Mouse (Mus musculus) MEL (cell line): ENCODE results near the gene Pla1a. TPM values are rescaled to one million over a fixed set of nuclear protein-coding genes. Genes with fewer than 3 reads are reported as not detected.

Experiments
- DNase-seq: peaks from one replicate; pipeline ENCODE4 v3.0.0; 2011; ENCODE audit warnings: low read depth, low spot score
- H3K27ac ChIP-seq: 2 replicates; pipeline ENCODE4 v1.5.1; 2012; ENCODE audit warnings: low read depth, mild to moderate bottlenecking, control low read depth, low read length, moderate library complexity; ENCODE audit not compliant: control insufficient read depth
- H3K27me3 ChIP-seq, 2 experiments: fragments of 150-350 bp in 1 of 2; sonication (generic) in 1 of 2; 2 replicates each; pipeline ENCODE4 v1.6.1; 2012; ENCODE audit warnings: low read length in 2 of 2, mild to moderate bottlenecking in 2 of 2, improper control_type of control experiment in 1 of 2, moderate library complexity in 1 of 2; ENCODE audit not compliant: insufficient read depth in 2 of 2, control insufficient read depth in 1 of 2
- H3K36me3 ChIP-seq, 2 experiments: 2 replicates each; pipeline ENCODE4 v1.6.1; 2012 to 2014; ENCODE audit warnings: low read length in 2 of 2, improper control_type of control experiment in 1 of 2, inconsistent platforms in 1 of 2, mild to moderate bottlenecking in 1 of 2; ENCODE audit not compliant: insufficient read depth in 2 of 2, control insufficient read depth in 1 of 2
- H3K4me1 ChIP-seq, 2 experiments: fragments of 150-350 bp in 1 of 2; sonication (generic) in 1 of 2; 2 replicates each; pipeline ENCODE4 v1.6.1; 2012; ENCODE audit warnings: low read length in 2 of 2, improper control_type of control experiment in 1 of 2, mild to moderate bottlenecking in 1 of 2; ENCODE audit not compliant: insufficient read depth in 2 of 2, control insufficient read depth in 1 of 2
- H3K4me3 ChIP-seq, 2 experiments: fragments of 150-350 bp in 1 of 2; sonication (generic) in 1 of 2; 2 replicates each; pipeline ENCODE4 v1.5.1; 2012; ENCODE audit warnings: low read depth in 2 of 2, low read length in 2 of 2, mild to moderate bottlenecking in 2 of 2, moderate library complexity in 2 of 2, control low read depth in 1 of 2, improper control_type of control experiment in 1 of 2; ENCODE audit not compliant: control insufficient read depth in 1 of 2, insufficient read depth in 1 of 2
- H3K79me2 ChIP-seq: 2 replicates; pipeline ENCODE4 v1.6.1; 2012; ENCODE audit warnings: mild to moderate bottlenecking, low read length, moderate library complexity; ENCODE audit not compliant: control insufficient read depth, poor library complexity, insufficient read depth
- H3K9ac ChIP-seq: 2 replicates; pipeline ENCODE4 v1.6.1; 2012; ENCODE audit warnings: low read depth, mild to moderate bottlenecking, control low read depth, low read length, moderate library complexity; ENCODE audit not compliant: control insufficient read depth, poor library complexity, severe bottlenecking
- H3K9me3 ChIP-seq: fragments of 150-350 bp; sonication (generic); replicated peaks from 2 replicates; pipeline ENCODE4 v1.6.1; 2012; ENCODE audit warnings: mild to moderate bottlenecking, low read length, improper control_type of control experiment, moderate library complexity; ENCODE audit not compliant: insufficient read depth
- EP300 ChIP-seq, 2 experiments: IDR thresholded peaks; 2 replicates each; pipeline ENCODE4 v1.6.1; 2011; ENCODE audit warnings: improper control_type of control experiment in 2 of 2, low read length in 2 of 2, low read depth in 1 of 2, mild to moderate bottlenecking in 1 of 2
- ETS1 ChIP-seq: IDR thresholded peaks from 2 replicates; pipeline ENCODE4 v1.6.1; 2012; ENCODE audit warnings: low read depth, mild to moderate bottlenecking, inconsistent platforms, low read length, improper control_type of control experiment, moderate library complexity
- JUND ChIP-seq: IDR thresholded peaks from 2 replicates; pipeline ENCODE4 v1.6.1; 2011; ENCODE audit warnings: low read depth, mild to moderate bottlenecking, improper control_type of control experiment, low read length
- MEF2A ChIP-seq: IDR thresholded peaks from 2 replicates; pipeline ENCODE4 v1.6.1; 2014; ENCODE audit warnings: low read depth, mild to moderate bottlenecking, inconsistent platforms, low read length, improper control_type of control experiment; ENCODE audit not compliant: poor library complexity, insufficient replicate concordance, severe bottlenecking; ENCODE audit errors: extremely low read depth
- MYC ChIP-seq: IDR thresholded peaks from 2 replicates; pipeline ENCODE4 v1.6.1; 2011; ENCODE audit warnings: low read depth, mild to moderate bottlenecking, low read length, improper control_type of control experiment, moderate library complexity
- POLR2A ChIP-seq, 2 experiments: IDR thresholded peaks; 2 replicates each; pipeline ENCODE4 v1.6.1; 2011 to 2012; ENCODE audit warnings: low read length in 2 of 2, mild to moderate bottlenecking in 2 of 2, control low read depth in 1 of 2, improper control_type of control experiment in 1 of 2, low read depth in 1 of 2, moderate library complexity in 1 of 2; ENCODE audit not compliant: control insufficient read depth in 1 of 2, insufficient read depth in 1 of 2, poor library complexity in 1 of 2
- RCOR1 ChIP-seq: IDR thresholded peaks from 2 replicates; pipeline ENCODE4 v1.6.1; 2012; ENCODE audit warnings: low read depth, mild to moderate bottlenecking, inconsistent platforms, low read length, improper control_type of control experiment
- SIN3A ChIP-seq: IDR thresholded peaks from 2 replicates; pipeline ENCODE4 v1.6.1; 2012; ENCODE audit warnings: low read length, improper control_type of control experiment, inconsistent platforms
- TAL1 ChIP-seq: IDR thresholded peaks from 2 replicates; pipeline ENCODE4 v1.6.1; 2012; ENCODE audit warnings: mild to moderate bottlenecking, inconsistent platforms, low read length, moderate library complexity, mixed read lengths
- TBP ChIP-seq: IDR thresholded peaks from 2 replicates; pipeline ENCODE4 v1.8.0; 2011; ENCODE audit warnings: low read depth, low read length, improper control_type of control experiment
- USF2 ChIP-seq, 2 experiments: IDR thresholded peaks; 2 replicates each; pipeline ENCODE4 v1.6.1; 2011 to 2012; ENCODE audit warnings: improper control_type of control experiment in 2 of 2, low read length in 2 of 2, borderline replicate concordance in 1 of 2, inconsistent platforms in 1 of 2, low read depth in 1 of 2, mild to moderate bottlenecking in 1 of 2; ENCODE audit not compliant: insufficient read depth in 1 of 2
- ZC3H11A ChIP-seq: IDR thresholded peaks from 2 replicates; pipeline ENCODE4 v1.6.1; 2012; ENCODE audit warnings: low read depth, mild to moderate bottlenecking, inconsistent platforms, low read length, improper control_type of control experiment
- ZMIZ1 ChIP-seq: IDR thresholded peaks from 2 replicates; pipeline ENCODE4 v1.6.1; 2012; ENCODE audit warnings: low read depth, mild to moderate bottlenecking, inconsistent platforms, low read length, improper control_type of control experiment, moderate library complexity
- ZNF384 ChIP-seq: IDR thresholded peaks from 2 replicates; pipeline ENCODE4 v1.6.1; 2012; ENCODE audit warnings: low read depth, mild to moderate bottlenecking, inconsistent platforms, low read length, improper control_type of control experiment
- polyA plus RNA-seq, 2 experiments: library from polyadenylated mRNA; stranded (reverse) in 1 of 2; unstranded in 1 of 2; fragments of >175 nt in 1 of 2; fragments of >200 nt in 1 of 2; gene quantifications; 2 replicates each; pipeline versions ENCODE4 v1.2.1 to v1.2.4; 2012; ENCODE audit warnings: low replicate concordance in 2 of 2, low read depth in 1 of 2; ENCODE audit not compliant: insufficient read length in 2 of 2, insufficient read depth in 1 of 2, missing spikeins in 1 of 2
- total RNA-seq: library from RNA; depleted of rRNA; stranded (reverse); fragments of 300-350 nt; gene quantifications from 2 replicates; pipeline ENCODE4 v1.2.3, GENCODE M21; 2012

Gene Pla1a
- total and polyA plus RNA-seq, 3 experiments = 0.04 TPM; not detected in 2

GRCm38 (mm10) chr16:38458600-38459280 is 25.8 kb upstream of the Pla1a start:
- no peak for DNase-seq
- Histone ChIP-seq H3K27me3 (no peaks in the 10 kb centered on the region), H3K4me3 (no peak overlapping the region), H3K9me3 (no peaks in the 10 kb centered on the region), H3K27ac (no peak overlapping the region), H3K36me3 (peaks cover 0 to 15% of the 10 kb centered on the region in 2 experiments; a peak in 2 of 4 replicates), H3K9ac (no peak overlapping the region), H3K79me2 (no peaks in the 10 kb centered on the region), H3K4me1 (peaks cover 0 to 16% of the 10 kb centered on the region in 2 experiments; a peak in 3 of 4 replicates)
- TF ChIP-seq POLR2A (IDR thresholded peaks at IDR 0.05; ENCODE audit: control insufficient read depth in 1 of 2, insufficient read depth in 1 of 2, low read depth in 1 of 2, low read length in 2 of 2, poor library complexity in 1 of 2) = no peak
- TF ChIP-seq ZC3H11A = no peak
- TF ChIP-seq TAL1 = no peak
- TF ChIP-seq RCOR1 = no peak
- TF ChIP-seq ETS1 = no peak

- peaks cover 0 to 17% of the 10 kb centered on the region in 2 experiments; a peak in 2 of 4 replicates for H3K36me3 ChIP-seq
- peak overlapping the region; percentile 5; the same call in 1 of the 2 replicates for H3K9ac ChIP-seq
- no peaks in the 10 kb centered on the region for H3K27me3 ChIP-seq
- peak in 1 of 2 experiments; percentile 19; a peak in 2 of 4 replicates for TF ChIP-seq EP300 (IDR thresholded peaks at IDR 0.05; ENCODE audit: low read depth in 1 of 2, low read length in 2 of 2)
- no peak for TF ChIP-seq MYC
- TF ChIP-seq, all 39 proteins: peak for 1
- Histone ChIP-seq H3K4me1 (peaks cover 3 to 17% of the 10 kb centered on the region in 2 experiments), H3K27ac (0 out of 2 replicates have a peak overlapping the region, but pooled peaks have one; percentile 7), H3K79me2 (peaks cover 8% of the 10 kb centered on the region), H3K4me3 (peak overlapping the region in 1 of 2 experiments; percentile 12; a peak in 1 of 4 replicates), H3K9me3 (no peaks in the 10 kb centered on the region)
- DNase-seq = peak; percentile 90
These were observed 24.0 kb upstream of the Pla1a start for GRCm38 (mm10) chr16:38456812-38457567.

- DNase-seq = no peak
- Histone ChIP-seq H3K9ac (no peak within 1 kb of the TSS; the same call in 1 of the 2 replicates), H3K4me1 (peaks cover 3 to 26% of the 10 kb centered on the region in 2 experiments), H3K36me3 (peaks cover 0 to 22% of the 10 kb centered on the region in 2 experiments; a peak in 2 of 4 replicates), H3K79me2 (peaks cover 13% of the 10 kb centered on the region), H3K9me3 (no peaks in the 10 kb centered on the region), H3K4me3 (no peak within 1 kb of the TSS), H3K27me3 (no peaks in the 10 kb centered on the region), H3K27ac (peak within 1 kb of the TSS; percentile 66; the same call in 1 of the 2 replicates)
- TF ChIP-seq TBP = no peak
- no peak for TF ChIP-seq JUND
- TF ChIP-seq MEF2A = no peak
- TF ChIP-seq MYC = no peak
- no peak for TF ChIP-seq TAL1
- TF ChIP-seq USF2 (IDR thresholded peaks at IDR 0.05; ENCODE audit: borderline replicate concordance in 1 of 2, insufficient read depth in 1 of 2, low read depth in 1 of 2, low read length in 2 of 2) = no peak
- no peak for TF ChIP-seq ZC3H11A
- no peak for TF ChIP-seq EP300 (IDR thresholded peaks at IDR 0.05; ENCODE audit: low read depth in 1 of 2, low read length in 2 of 2)
- no peak for TF ChIP-seq SIN3A
- TF ChIP-seq ZNF384 = no peak
- no peak for TF ChIP-seq ZMIZ1
These were observed 22.8 kb upstream of the Pla1a start, which contains the start of gene Cd80 for GRCm38 (mm10) chr16:38455511-38456418. Cd80 (plus strand) TSS chr16:38455561.
